Mouse (Mus musculus) embryo, embryonic 10 days (tissue): Measurements from ENCODE around the gene Spin1.

ENCODE experiments used
- DNase-seq: peaks from one replicate; pipeline ENCODE4 v3.0.0-alpha.2; 2015; ENCODE audit warnings: low spot score

Gene Spin1

GRCm38 (mm10) chr13:51193893-51194292 lies 93.2 kb downstream of the Spin1 start:
- no peak for DNase-seq

- DNase-seq = no peak
Measured at GRCm38 (mm10) chr13:51197699-51198098, 97.0 kb downstream of the Spin1 start.

GRCm38 (mm10) chr13:51198186-51198585 lies 97.5 kb downstream of the Spin1 start:
- DNase-seq = no peak
